Mouse (Mus musculus) cerebellum, adult 8-10 months (tissue): ENCODE measurements at regions not wholly inside any gene's neighbourhood (a gene's known extent, or its start where the extent isn't known, plus 50 kb on each side); places are given as distances from the start of the nearest gene placed in this dataset.

Experiments
- DNase-seq: peaks from one replicate; pipeline ENCODE4 v3.0.0; 2022

DNA sequence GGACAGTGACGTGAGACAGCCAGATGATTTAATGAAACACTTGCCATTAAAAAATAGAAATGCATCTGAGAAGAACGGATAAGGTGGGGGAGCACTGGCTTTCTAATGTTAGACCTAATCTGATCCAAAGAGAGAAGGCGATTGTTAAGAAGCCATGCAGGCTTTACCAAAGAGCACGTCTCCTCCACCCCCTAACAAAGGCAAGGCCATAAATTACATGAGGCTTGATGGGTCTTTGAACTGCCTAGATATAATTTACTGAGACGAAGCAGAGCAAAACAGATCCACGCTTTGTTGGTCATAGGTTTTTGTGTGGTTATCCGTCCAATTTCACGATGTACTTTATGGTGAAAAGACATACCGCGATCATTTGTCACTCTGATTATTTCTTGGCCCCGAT is 84.4 kb downstream of the Tspan8 start:
- no peak for DNase-seq

DNA sequence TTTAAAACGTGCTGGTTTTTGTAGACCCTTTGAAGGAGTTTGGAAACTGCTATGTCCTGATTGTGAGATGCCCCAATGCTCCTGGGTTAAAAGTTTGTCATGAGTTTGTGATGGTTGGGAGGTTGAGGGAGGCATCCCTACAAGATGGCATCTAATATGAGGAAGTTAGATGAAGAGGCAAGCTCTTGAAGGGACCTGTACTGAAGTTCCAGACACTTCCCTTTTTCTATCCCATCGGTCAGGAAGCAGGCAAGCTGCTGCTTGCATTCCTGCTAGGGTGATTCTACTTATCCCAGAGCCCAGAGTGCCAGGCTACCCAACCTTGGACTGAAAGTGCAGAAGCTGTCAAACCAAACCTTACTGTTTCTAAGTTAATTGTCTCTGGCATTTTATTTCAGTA is 86.4 kb downstream of the Tspan8 start:
- no peak for DNase-seq

DNA sequence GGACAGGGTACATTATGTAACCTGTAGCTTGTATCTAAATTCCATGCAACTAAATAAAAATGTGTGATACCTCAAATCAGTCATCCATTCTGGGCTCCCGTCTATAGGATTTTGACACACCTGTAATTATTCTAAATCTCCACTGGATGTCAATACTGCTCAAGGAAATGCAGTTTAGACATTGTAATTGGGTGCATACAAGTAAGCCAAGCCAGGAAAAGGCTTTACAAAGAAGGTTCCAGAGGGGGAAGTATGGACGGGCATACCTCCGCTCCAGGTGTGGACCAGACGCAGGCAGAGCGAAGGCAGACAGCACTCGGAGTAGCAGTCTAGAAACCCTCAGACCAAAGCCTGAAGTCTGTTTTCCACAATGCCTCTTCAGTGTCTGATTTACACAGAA is 97.0 kb upstream of the Ptprr start:
- DNase-seq = peak; percentile 4
